Mouse (Mus musculus) thymus, postnatal 14 days (tissue): ENCODE measurements around the gene Vsig8.
A peak's percentile ranks its signal among the peaks of the same experiment; 100 is the strongest.

Source experiments
- DNase-seq: peaks from one replicate; pipeline ENCODE4 v3.0.0; 2021

The Vsig8 gene

GRCm38 (mm10) chr1:172593956-172594355, 38.2 kb downstream of the Vsig8 start:
- DNase-seq = no peak

DNA sequence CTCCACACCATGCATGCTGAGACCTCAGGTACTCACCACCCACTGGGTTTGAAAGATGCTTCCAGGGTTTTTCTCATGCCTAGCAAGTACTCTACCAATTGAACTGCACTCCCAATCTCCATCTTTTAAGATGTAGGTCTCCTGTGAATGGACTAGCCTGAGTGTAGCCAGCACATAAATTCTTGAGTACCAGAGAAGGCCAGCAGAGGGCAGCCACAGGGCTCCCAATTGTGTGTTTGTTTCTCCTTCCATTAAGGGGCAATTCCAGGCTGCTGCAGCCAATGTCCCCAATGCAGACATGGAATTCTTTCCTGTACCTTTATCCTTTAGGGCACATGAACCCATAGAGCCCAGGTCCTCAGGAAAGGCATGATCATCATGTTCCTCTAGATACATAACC, 38.8 kb downstream of the Vsig8 start:
- DNase-seq = peak; percentile 23

- DNase-seq = no peak
These were observed 46.6 kb downstream of the Vsig8 start, which contains the start of gene Fcrl6 for GRCm38 (mm10) chr1:172602326-172602725. Fcrl6 (minus strand) TSS chr1:172602551.

GRCm38 (mm10) chr1:172611304-172611703, 55.6 kb downstream of the Vsig8 start:
- no peak for DNase-seq

- no peak for DNase-seq
These were observed 57.0 kb downstream of the Vsig8 start for GRCm38 (mm10) chr1:172612745-172613144.
